Mouse (Mus musculus): ENCODE measurements around the gene Il1rap. TPM values are rescaled to one million over a fixed set of nuclear protein-coding genes. Genes with fewer than 3 reads are reported as not detected.

Il1rap gene
- polyA plus RNA-seq, 1 experiment from 2014 or later = 14.4 TPM

GRCm38 (mm10) chr16:26604621-26605020, 23.1 kb downstream of the Il1rap start:
- H3K9ac ChIP-seq (replicated peaks; ENCODE audit: low read length) = no peak overlapping the region
- H3K36me3 ChIP-seq (ENCODE audit: insufficient read depth, low read length) = no peaks in the 10 kb centered on the region
- no peaks in the 10 kb centered on the region for H3K27me3 ChIP-seq (ENCODE audit: insufficient read depth, low read length)
- ATAC-seq (ENCODE audit: low FRiP score, low TSS enrichment) = no peak
- no peaks in the 10 kb centered on the region for H3K9me3 ChIP-seq (ENCODE audit: low read length)
- H3K4me2 ChIP-seq (replicated peaks; ENCODE audit: low read depth, low read length) = no peak overlapping the region
- no peak overlapping the region for H3K4me3 ChIP-seq (ENCODE audit: low read length)
- 77% methylated on average over 3 of the region's 3 CpGs for WGBS
- no peak overlapping the region for H3K27ac ChIP-seq (ENCODE audit: low read length)
- no peaks in the 10 kb centered on the region for H3K4me1 ChIP-seq (ENCODE audit: insufficient read depth, low read length)

- Histone ChIP-seq H3K4me1 (ENCODE audit: insufficient read depth, low read length) (no peaks in the 10 kb centered on the region), H3K9ac (replicated peaks; ENCODE audit: low read length) (no peak overlapping the region), H3K36me3 (ENCODE audit: insufficient read depth, low read length) (no peaks in the 10 kb centered on the region), H3K27ac (ENCODE audit: low read length) (no peak overlapping the region), H3K9me3 (ENCODE audit: low read length) (no peaks in the 10 kb centered on the region), H3K4me2 (replicated peaks; ENCODE audit: low read depth, low read length) (no peak overlapping the region), H3K27me3 (ENCODE audit: insufficient read depth, low read length) (no peaks in the 10 kb centered on the region), H3K4me3 (ENCODE audit: low read length) (no peak overlapping the region)
- ATAC-seq (ENCODE audit: low FRiP score, low TSS enrichment) = no peak
- 98% methylated on average over 2 of the region's 2 CpGs for WGBS
These were observed 26.5 kb downstream of the Il1rap start for GRCm38 (mm10) chr16:26608003-26608402.

GRCm38 (mm10) chr16:26610508-26610907, 29.0 kb downstream of the Il1rap start:
- no peak overlapping the region for H3K4me2 ChIP-seq (replicated peaks; ENCODE audit: low read depth, low read length)
- H3K4me1 ChIP-seq (ENCODE audit: insufficient read depth, low read length) = no peaks in the 10 kb centered on the region
- H3K27ac ChIP-seq (ENCODE audit: low read length) = no peak overlapping the region
- H3K36me3 ChIP-seq (ENCODE audit: insufficient read depth, low read length) = no peaks in the 10 kb centered on the region
- no peak overlapping the region for H3K4me3 ChIP-seq (ENCODE audit: low read length)
- 82% methylated on average over 1 of the region's 1 CpGs for WGBS
- H3K27me3 ChIP-seq (ENCODE audit: insufficient read depth, low read length) = no peaks in the 10 kb centered on the region
- no peaks in the 10 kb centered on the region for H3K9me3 ChIP-seq (ENCODE audit: low read length)
- no peak overlapping the region for H3K9ac ChIP-seq (replicated peaks; ENCODE audit: low read length)
- ATAC-seq (ENCODE audit: low FRiP score, low TSS enrichment) = no peak

GRCm38 (mm10) chr16:26612499-26613220, 31.2 kb downstream of the Il1rap start:
- H3K4me2 ChIP-seq (replicated peaks; ENCODE audit: low read depth, low read length) = no peak overlapping the region
- no peak for ATAC-seq (ENCODE audit: low FRiP score, low TSS enrichment)
- no peaks in the 10 kb centered on the region for H3K27me3 ChIP-seq (ENCODE audit: insufficient read depth, low read length)
- H3K4me3 ChIP-seq (ENCODE audit: low read length) = no peak overlapping the region
- H3K4me1 ChIP-seq (ENCODE audit: insufficient read depth, low read length) = no peaks in the 10 kb centered on the region
- 89% methylated on average over 10 of the region's 10 CpGs for WGBS
- no peak overlapping the region for H3K9ac ChIP-seq (replicated peaks; ENCODE audit: low read length)
- no peaks in the 10 kb centered on the region for H3K9me3 ChIP-seq (ENCODE audit: low read length)
- no peak overlapping the region for H3K27ac ChIP-seq (ENCODE audit: low read length)
- no peaks in the 10 kb centered on the region for H3K36me3 ChIP-seq (ENCODE audit: insufficient read depth, low read length)

GRCm38 (mm10) chr16:26623141-26623540, 41.6 kb downstream of the Il1rap start:
- no peak overlapping the region for H3K27ac ChIP-seq (ENCODE audit: low read length)
- no peaks in the 10 kb centered on the region for H3K36me3 ChIP-seq (ENCODE audit: insufficient read depth, low read length)
- no peak overlapping the region for H3K4me2 ChIP-seq (replicated peaks; ENCODE audit: low read depth, low read length)
- no peaks in the 10 kb centered on the region for H3K27me3 ChIP-seq (ENCODE audit: insufficient read depth, low read length)
- no peaks in the 10 kb centered on the region for H3K9me3 ChIP-seq (ENCODE audit: low read length)
- ATAC-seq (ENCODE audit: low FRiP score, low TSS enrichment) = no peak
- no peaks in the 10 kb centered on the region for H3K4me1 ChIP-seq (ENCODE audit: insufficient read depth, low read length)
- 78% methylated on average over 1 of the region's 1 CpGs for WGBS
- H3K4me3 ChIP-seq (ENCODE audit: low read length) = no peak overlapping the region
- no peak overlapping the region for H3K9ac ChIP-seq (replicated peaks; ENCODE audit: low read length)

- no peak overlapping the region for H3K4me3 ChIP-seq (ENCODE audit: low read length)
- H3K9me3 ChIP-seq (ENCODE audit: low read length) = no peaks in the 10 kb centered on the region
- no peaks in the 10 kb centered on the region for H3K27me3 ChIP-seq (ENCODE audit: insufficient read depth, low read length)
- WGBS = 87% methylated on average over 3 of the region's 3 CpGs
- H3K4me2 ChIP-seq (replicated peaks; ENCODE audit: low read depth, low read length) = no peak overlapping the region
- no peak for ATAC-seq (ENCODE audit: low FRiP score, low TSS enrichment)
- no peaks in the 10 kb centered on the region for H3K36me3 ChIP-seq (ENCODE audit: insufficient read depth, low read length)
- H3K27ac ChIP-seq (ENCODE audit: low read length) = no peak overlapping the region
- no peaks in the 10 kb centered on the region for H3K4me1 ChIP-seq (ENCODE audit: insufficient read depth, low read length)
- H3K9ac ChIP-seq (replicated peaks; ENCODE audit: low read length) = no peak overlapping the region
These were observed 44.6 kb downstream of the Il1rap start for GRCm38 (mm10) chr16:26626065-26626464.

- Histone ChIP-seq H3K4me1 (ENCODE audit: insufficient read depth, low read length) (no peaks in the 10 kb centered on the region), H3K27me3 (ENCODE audit: insufficient read depth, low read length) (no peaks in the 10 kb centered on the region), H3K9me3 (ENCODE audit: low read length) (no peaks in the 10 kb centered on the region), H3K4me3 (ENCODE audit: low read length) (no peak overlapping the region), H3K4me2 (replicated peaks; ENCODE audit: low read depth, low read length) (no peak overlapping the region), H3K36me3 (ENCODE audit: insufficient read depth, low read length) (no peaks in the 10 kb centered on the region), H3K9ac (replicated peaks; ENCODE audit: low read length) (no peak overlapping the region), H3K27ac (ENCODE audit: low read length) (no peak overlapping the region)
- WGBS = 75% methylated on average over 2 of the region's 2 CpGs
- ATAC-seq (ENCODE audit: low FRiP score, low TSS enrichment) = no peak
These were observed 53.3 kb downstream of the Il1rap start for GRCm38 (mm10) chr16:26634800-26635199.

GRCm38 (mm10) chr16:26643077-26643476, 61.6 kb downstream of the Il1rap start:
- Histone ChIP-seq H3K4me2 (replicated peaks; ENCODE audit: low read depth, low read length) (no peak overlapping the region), H3K27me3 (ENCODE audit: insufficient read depth, low read length) (no peaks in the 10 kb centered on the region), H3K9me3 (ENCODE audit: low read length) (no peaks in the 10 kb centered on the region), H3K4me3 (ENCODE audit: low read length) (no peak overlapping the region), H3K36me3 (ENCODE audit: insufficient read depth, low read length) (no peaks in the 10 kb centered on the region), H3K27ac (ENCODE audit: low read length) (no peak overlapping the region), H3K4me1 (ENCODE audit: insufficient read depth, low read length) (no peaks in the 10 kb centered on the region), H3K9ac (replicated peaks; ENCODE audit: low read length) (no peak overlapping the region)
- WGBS = 53% methylated on average over 6 of the region's 6 CpGs
- ATAC-seq (ENCODE audit: low FRiP score, low TSS enrichment) = no peak

- Histone ChIP-seq H3K27me3 (ENCODE audit: insufficient read depth, low read length) (no peaks in the 10 kb centered on the region), H3K4me1 (ENCODE audit: insufficient read depth, low read length) (no peaks in the 10 kb centered on the region), H3K36me3 (ENCODE audit: insufficient read depth, low read length) (no peaks in the 10 kb centered on the region), H3K9ac (replicated peaks; ENCODE audit: low read length) (no peak overlapping the region), H3K4me3 (ENCODE audit: low read length) (no peak overlapping the region), H3K9me3 (ENCODE audit: low read length) (no peaks in the 10 kb centered on the region), H3K4me2 (replicated peaks; ENCODE audit: low read depth, low read length) (no peak overlapping the region), H3K27ac (ENCODE audit: low read length) (no peak overlapping the region)
- 58% methylated on average over 2 of the region's 2 CpGs for WGBS
- no peak for ATAC-seq (ENCODE audit: low FRiP score, low TSS enrichment)
These were observed 64.6 kb downstream of the Il1rap start for GRCm38 (mm10) chr16:26646066-26646465.

- no peak overlapping the region for H3K9ac ChIP-seq (replicated peaks; ENCODE audit: low read length)
- no peaks in the 10 kb centered on the region for H3K36me3 ChIP-seq (ENCODE audit: insufficient read depth, low read length)
- H3K9me3 ChIP-seq (ENCODE audit: low read length) = no peaks in the 10 kb centered on the region
- WGBS = 80% methylated on average over 1 of the region's 1 CpGs
- ATAC-seq (ENCODE audit: low FRiP score, low TSS enrichment) = no peak
- H3K4me3 ChIP-seq (ENCODE audit: low read length) = no peak overlapping the region
- no peaks in the 10 kb centered on the region for H3K4me1 ChIP-seq (ENCODE audit: insufficient read depth, low read length)
- H3K27me3 ChIP-seq (ENCODE audit: insufficient read depth, low read length) = no peaks in the 10 kb centered on the region
- no peak overlapping the region for H3K27ac ChIP-seq (ENCODE audit: low read length)
- no peak overlapping the region for H3K4me2 ChIP-seq (replicated peaks; ENCODE audit: low read depth, low read length)
These were observed 65.5 kb downstream of the Il1rap start for GRCm38 (mm10) chr16:26647036-26647435.
